Mouse (Mus musculus) embryonic facial prominence, embryonic 13.5 days (tissue): ENCODE measurements at regions not wholly inside any gene's neighbourhood (a gene's known extent, or its start where the extent isn't known, plus 50 kb on each side); places are given as distances from the start of the nearest gene placed in this dataset.

Experiments
- ATAC-seq: fragments of 200-750 bp; cut with Nextera tagmentation; 2 replicates; pipeline ENCODE4 v1.8.0; 2017; ENCODE audit warnings: low read depth; ENCODE audit not compliant: insufficient number of reproducible peaks, insufficient read depth, low FRiP score, low TSS enrichment
- H3K27ac ChIP-seq: fragments of 300-500 bp; sonication (generic); 2 replicates; pipeline ENCODE4 v1.5.1; 2015; ENCODE audit warnings: moderate library complexity, mild to moderate bottlenecking, inconsistent platforms
- H3K27me3 ChIP-seq: fragments of 300-500 bp; sonication (generic); 2 replicates; pipeline ENCODE4 v1.6.1; 2015; ENCODE audit warnings: mild to moderate bottlenecking, inconsistent platforms
- H3K36me3 ChIP-seq: fragments of 300-500 bp; sonication (generic); 2 replicates; pipeline ENCODE4 v1.6.1; 2015; ENCODE audit warnings: mild to moderate bottlenecking, inconsistent platforms
- H3K4me1 ChIP-seq: fragments of 300-500 bp; sonication (generic); 2 replicates; pipeline ENCODE4 v1.6.1; 2015; ENCODE audit warnings: inconsistent platforms
- H3K4me2 ChIP-seq: fragments of 300-500 bp; sonication (generic); 2 replicates; pipeline ENCODE4 v1.6.1; 2015; ENCODE audit warnings: moderate library complexity, mild to moderate bottlenecking, inconsistent platforms
- H3K4me3 ChIP-seq: fragments of 300-500 bp; sonication (generic); 2 replicates; pipeline ENCODE4 v1.5.1; 2015; ENCODE audit warnings: mild to moderate bottlenecking, inconsistent platforms
- H3K9ac ChIP-seq: fragments of 300-500 bp; sonication (generic); 2 replicates; pipeline ENCODE4 v1.6.1; 2015; ENCODE audit warnings: mild to moderate bottlenecking, inconsistent platforms
- H3K9me3 ChIP-seq: fragments of 300-500 bp; sonication (generic); 2 replicates; pipeline ENCODE4 v1.6.1; 2016; ENCODE audit warnings: inconsistent platforms
- WGBS: fragments of 180-500 bp; shearing (Covaris S2); methylation state at CpG from one replicate; pipeline ENCODE4 v1.1.7; 2015; ENCODE audit warnings: mixed read lengths; 5-methylcytosine and 5-hydroxymethylcytosine counted together

DNA sequence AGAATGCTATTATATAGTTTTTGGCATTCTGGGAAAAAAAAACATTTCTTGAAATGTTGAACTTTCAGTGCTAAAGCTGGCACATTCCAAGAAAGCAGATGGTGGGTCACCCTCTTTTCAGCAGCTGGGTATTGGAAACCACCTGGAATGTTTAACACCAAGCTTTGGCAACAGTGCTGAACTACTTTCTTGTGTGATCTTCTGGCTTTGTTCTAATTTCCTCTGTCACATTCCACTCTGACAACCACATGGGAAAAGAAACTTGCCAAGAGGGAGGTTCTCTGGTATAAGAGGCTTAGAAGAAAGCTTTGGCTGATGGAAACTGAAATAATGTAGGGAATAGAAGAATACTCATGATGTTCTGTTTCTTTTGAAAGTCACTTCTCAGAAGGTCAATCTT, 920.4 kb upstream of the Tenm4 start:
- Histone ChIP-seq H3K4me1 (no peaks in the 10 kb centered on the region), H3K4me3 (no peak overlapping the region), H3K27me3 (no peaks in the 10 kb centered on the region), H3K27ac (no peak overlapping the region), H3K36me3 (no peaks in the 10 kb centered on the region), H3K9ac (no peak overlapping the region), H3K4me2 (no peak overlapping the region), H3K9me3 (no peaks in the 10 kb centered on the region)
- ATAC-seq, result no peak

DNA sequence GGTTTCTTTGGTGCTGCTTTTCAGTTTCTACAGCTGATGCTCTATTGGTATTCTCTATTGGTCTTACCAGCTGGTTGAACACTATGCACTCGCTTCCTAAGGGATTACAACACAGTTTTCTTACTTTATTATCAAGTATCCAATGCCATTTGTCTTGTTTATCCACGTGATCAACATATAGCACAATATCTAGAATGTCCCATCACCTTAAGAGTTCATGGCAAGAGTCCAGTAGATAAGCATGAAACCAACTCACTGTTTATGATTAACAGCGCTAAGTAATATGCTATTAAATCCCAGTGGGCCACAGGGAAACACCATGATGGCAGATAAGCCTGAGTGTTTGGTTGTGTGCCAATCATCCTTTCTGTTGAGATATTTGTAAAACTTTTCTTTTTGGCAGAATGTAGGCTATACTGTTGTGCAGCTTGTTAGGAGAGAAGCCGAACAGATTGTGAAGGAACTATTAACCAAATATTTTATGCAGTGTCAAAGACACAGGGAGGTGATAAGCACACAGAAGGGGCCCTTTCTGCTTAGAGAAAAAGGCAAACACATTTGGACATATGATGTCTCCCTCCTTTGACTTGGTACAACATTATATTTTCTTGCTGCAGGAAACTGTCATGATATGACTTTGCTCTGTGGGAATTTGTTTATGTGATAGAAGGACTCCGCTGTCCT, 917.0 kb upstream of the Tenm4 start:
- Histone ChIP-seq H3K36me3 (no peaks in the 10 kb centered on the region), H3K27me3 (no peaks in the 10 kb centered on the region), H3K4me1 (no peaks in the 10 kb centered on the region), H3K4me2 (no peak overlapping the region), H3K4me3 (no peak overlapping the region), H3K9me3 (no peaks in the 10 kb centered on the region), H3K9ac (no peak overlapping the region), H3K27ac (no peak overlapping the region)
- 80% methylated on average over 5 of the region's 5 CpGs for WGBS
- ATAC-seq, result no peak

DNA sequence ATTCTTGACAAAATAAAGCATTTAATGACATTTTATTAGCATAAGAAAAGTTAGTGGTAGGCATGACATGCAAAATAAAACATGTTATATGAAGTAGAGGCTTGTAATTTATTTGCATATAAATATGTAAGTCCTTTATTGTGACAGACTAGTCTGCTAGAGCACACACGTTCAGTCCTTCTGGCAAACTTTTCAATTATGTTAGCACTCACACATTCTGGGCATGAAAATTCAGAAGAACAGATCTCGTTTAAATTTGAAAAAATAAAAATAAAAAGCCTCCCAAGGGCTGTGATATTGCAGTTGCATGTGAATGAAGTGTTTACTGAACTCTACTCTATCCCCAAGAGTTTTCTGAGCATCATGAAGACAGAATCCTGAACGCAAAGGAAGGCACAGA, 916.1 kb upstream of the Tenm4 start:
- no peak for ATAC-seq
- WGBS, result 57% methylated on average over 3 of the region's 3 CpGs
- H3K4me3 ChIP-seq, result no peak overlapping the region
- H3K36me3 ChIP-seq, result no peaks in the 10 kb centered on the region
- H3K27ac ChIP-seq, result no peak overlapping the region
- no peaks in the 10 kb centered on the region for H3K4me1 ChIP-seq
- no peak overlapping the region for H3K4me2 ChIP-seq
- H3K9me3 ChIP-seq, result no peaks in the 10 kb centered on the region
- H3K9ac ChIP-seq, result no peak overlapping the region
- H3K27me3 ChIP-seq, result no peaks in the 10 kb centered on the region

DNA sequence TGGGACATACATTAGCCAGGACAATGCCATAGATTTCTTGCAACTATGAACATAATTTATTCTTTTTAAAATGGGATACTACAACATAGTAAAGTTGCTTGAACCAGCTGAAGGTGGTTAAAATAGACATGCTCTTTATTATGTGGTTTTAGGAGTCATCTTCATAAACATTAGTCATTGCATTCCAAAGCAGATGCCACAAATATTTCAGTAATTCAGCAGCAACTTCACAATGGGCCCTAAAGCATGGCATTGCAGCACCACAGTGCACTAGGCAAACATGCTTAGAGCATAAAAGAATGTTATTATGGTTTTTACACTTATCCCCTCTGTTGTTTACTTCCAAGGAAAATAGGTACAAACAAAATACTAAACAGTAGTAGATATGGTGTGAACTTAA, 915.3 kb upstream of the Tenm4 start:
- H3K9ac ChIP-seq, result no peak overlapping the region
- no peak for ATAC-seq
- H3K4me2 ChIP-seq, result no peak overlapping the region
- H3K4me3 ChIP-seq, result no peak overlapping the region
- H3K27me3 ChIP-seq, result no peaks in the 10 kb centered on the region
- H3K27ac ChIP-seq, result no peak overlapping the region
- no peaks in the 10 kb centered on the region for H3K9me3 ChIP-seq
- no peaks in the 10 kb centered on the region for H3K36me3 ChIP-seq
- H3K4me1 ChIP-seq, result no peaks in the 10 kb centered on the region

DNA sequence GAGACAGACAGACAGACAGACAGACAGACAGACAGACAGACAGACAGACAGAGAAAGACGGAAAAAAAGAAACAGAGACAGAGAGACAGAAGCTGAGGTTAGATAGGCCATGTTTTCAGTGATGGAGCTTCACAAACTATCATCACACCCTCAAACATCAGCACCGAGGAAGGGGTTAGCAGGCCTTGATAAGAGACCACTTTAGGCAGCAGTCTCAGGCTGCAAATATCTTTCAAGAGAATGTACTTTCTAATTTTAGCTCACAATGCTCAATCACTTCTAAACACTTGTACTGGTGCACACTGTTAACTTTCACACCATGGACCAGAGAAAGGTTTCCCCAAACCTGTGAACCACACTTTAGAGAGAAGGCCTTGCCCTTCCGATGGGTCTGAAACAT, 908.1 kb upstream of the Tenm4 start:
- Histone ChIP-seq H3K4me1 (no peaks in the 10 kb centered on the region), H3K27ac (no peak overlapping the region), H3K9me3 (no peaks in the 10 kb centered on the region), H3K36me3 (no peaks in the 10 kb centered on the region), H3K4me2 (no peak overlapping the region), H3K27me3 (no peaks in the 10 kb centered on the region), H3K4me3 (no peak overlapping the region), H3K9ac (no peak overlapping the region)
- WGBS, result 95% methylated on average over 3 of the region's 3 CpGs
- ATAC-seq, result no peak

DNA sequence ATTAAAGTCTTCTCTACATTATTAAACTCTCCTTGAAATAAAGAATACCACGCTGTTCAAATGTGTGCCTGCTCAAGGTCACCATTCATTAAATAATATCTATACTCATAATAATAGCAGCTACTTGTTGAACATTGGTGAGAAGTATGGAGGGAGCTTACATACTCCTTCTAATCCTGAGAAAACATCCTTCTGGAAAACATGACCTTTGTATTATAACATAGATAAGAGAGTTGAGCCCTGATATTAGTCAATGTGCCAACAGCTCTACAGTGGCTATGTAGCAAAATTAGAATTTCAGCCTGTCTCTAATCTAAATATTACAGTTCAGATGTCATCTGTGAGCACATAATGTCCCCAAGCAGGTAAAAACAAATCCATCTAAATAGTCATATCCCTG, 893.8 kb upstream of the Tenm4 start:
- Histone ChIP-seq H3K4me2 (no peak overlapping the region), H3K4me3 (no peak overlapping the region), H3K27ac (no peak overlapping the region), H3K27me3 (no peaks in the 10 kb centered on the region), H3K9me3 (no peaks in the 10 kb centered on the region), H3K9ac (no peak overlapping the region), H3K4me1 (no peaks in the 10 kb centered on the region), H3K36me3 (no peaks in the 10 kb centered on the region)
- WGBS, result 94% methylated on average over 1 of the region's 1 CpGs
- ATAC-seq, result no peak

DNA sequence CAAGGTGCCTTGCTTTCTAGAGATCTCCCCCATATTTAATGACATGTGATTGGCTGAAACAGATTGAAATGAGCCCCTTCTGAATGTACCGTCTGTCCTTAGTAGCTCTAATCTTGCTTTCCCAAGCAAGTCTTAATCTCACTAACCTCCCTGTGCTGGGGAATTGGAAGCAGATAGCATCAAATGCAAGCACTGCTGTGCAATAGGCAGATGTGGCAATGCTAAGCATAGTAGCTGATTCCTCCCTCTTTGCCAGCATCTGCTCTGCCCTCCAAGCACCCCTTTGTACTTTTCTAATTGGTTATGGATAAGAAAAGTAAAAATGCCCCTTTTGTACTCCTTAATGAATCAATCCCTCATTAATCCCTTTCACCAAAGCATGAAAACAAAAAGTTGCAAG, 857.4 kb upstream of the Tenm4 start:
- no peaks in the 10 kb centered on the region for H3K9me3 ChIP-seq
- WGBS, result 54% methylated on average over 1 of the region's 1 CpGs
- ATAC-seq, result no peak
- H3K9ac ChIP-seq, result no peak overlapping the region
- no peaks in the 10 kb centered on the region for H3K4me1 ChIP-seq
- H3K4me3 ChIP-seq, result no peak overlapping the region
- no peaks in the 10 kb centered on the region for H3K27me3 ChIP-seq
- no peak overlapping the region for H3K27ac ChIP-seq
- H3K36me3 ChIP-seq, result no peaks in the 10 kb centered on the region
- H3K4me2 ChIP-seq, result no peak overlapping the region

DNA sequence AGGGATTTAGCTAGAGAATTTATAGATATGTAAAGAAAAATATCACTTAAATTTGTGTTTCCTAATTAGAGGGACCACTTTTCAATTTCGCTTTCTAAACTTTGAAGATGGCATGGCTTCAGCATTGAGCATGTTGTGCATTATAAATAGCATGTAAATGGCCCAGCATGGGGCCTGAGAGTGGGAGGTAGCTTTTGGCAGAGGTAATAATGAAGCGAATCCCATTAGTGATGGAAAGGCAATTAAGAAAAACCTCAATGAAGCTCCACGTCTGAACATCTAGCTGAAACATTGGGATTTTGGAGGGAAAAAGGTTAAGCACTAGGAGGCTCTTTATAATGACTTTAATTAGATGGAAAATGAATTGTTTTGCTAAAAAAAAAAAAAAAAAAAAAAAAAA, 848.0 kb upstream of the Tenm4 start:
- Histone ChIP-seq H3K4me3 (no peak overlapping the region), H3K4me1 (no peaks in the 10 kb centered on the region), H3K9ac (no peak overlapping the region), H3K9me3 (no peaks in the 10 kb centered on the region), H3K4me2 (no peak overlapping the region), H3K27ac (no peak overlapping the region), H3K36me3 (no peaks in the 10 kb centered on the region), H3K27me3 (no peaks in the 10 kb centered on the region)
- WGBS, result 66% methylated on average over 3 of the region's 3 CpGs
- ATAC-seq, result no peak

DNA sequence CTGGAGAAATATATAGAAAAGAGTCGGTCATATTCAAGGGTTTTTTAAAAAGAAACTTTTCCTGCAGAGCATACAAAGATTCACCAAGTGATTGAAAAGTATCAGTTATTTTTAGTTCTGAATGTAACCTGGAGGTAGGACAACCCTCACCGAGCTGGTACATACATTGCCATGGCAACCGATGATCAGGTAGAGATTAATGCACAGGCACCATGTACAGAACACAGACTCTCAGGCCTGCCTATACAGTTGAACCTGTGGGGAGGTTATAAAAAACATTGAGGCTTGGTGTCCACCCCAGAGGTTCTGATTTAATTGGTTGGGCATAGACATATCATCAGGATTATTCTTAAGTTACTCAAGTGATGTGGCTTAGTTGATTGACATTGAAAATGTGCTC, 846.1 kb upstream of the Tenm4 start:
- Histone ChIP-seq H3K9ac (no peak overlapping the region), H3K27ac (no peak overlapping the region), H3K36me3 (no peaks in the 10 kb centered on the region), H3K9me3 (no peaks in the 10 kb centered on the region), H3K4me2 (no peak overlapping the region), H3K27me3 (no peaks in the 10 kb centered on the region), H3K4me3 (no peak overlapping the region), H3K4me1 (no peaks in the 10 kb centered on the region)
- WGBS, result 91% methylated on average over 3 of the region's 3 CpGs
- no peak for ATAC-seq

DNA sequence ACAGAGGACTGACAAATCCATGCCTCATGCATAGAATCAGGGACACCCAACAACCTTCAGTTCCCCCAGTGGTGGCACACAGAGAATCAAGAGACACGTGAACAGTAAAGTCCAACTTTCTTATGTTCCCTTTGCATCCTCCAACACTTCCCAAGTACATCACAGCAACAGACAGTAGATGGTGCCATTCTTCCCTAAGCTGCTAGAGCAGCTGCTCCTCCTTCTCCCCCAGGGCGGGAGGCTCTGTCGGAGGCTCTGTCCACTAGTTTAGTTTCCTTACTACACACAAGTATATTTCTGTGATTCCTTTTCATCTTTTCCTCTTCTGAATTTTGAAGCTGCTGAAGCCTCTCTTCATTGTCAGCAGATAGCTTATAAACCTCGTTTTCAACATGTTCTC, 839.0 kb upstream of the Tenm4 start:
- no peak overlapping the region for H3K4me2 ChIP-seq
- H3K27me3 ChIP-seq, result no peaks in the 10 kb centered on the region
- H3K9ac ChIP-seq, result no peak overlapping the region
- no peak overlapping the region for H3K4me3 ChIP-seq
- H3K4me1 ChIP-seq, result no peaks in the 10 kb centered on the region; the same call in 1 of the 2 replicates
- WGBS, result 20% methylated on average over 4 of the region's 4 CpGs
- no peaks in the 10 kb centered on the region for H3K36me3 ChIP-seq
- no peaks in the 10 kb centered on the region for H3K9me3 ChIP-seq
- no peak overlapping the region for H3K27ac ChIP-seq
- ATAC-seq, result no peak

DNA sequence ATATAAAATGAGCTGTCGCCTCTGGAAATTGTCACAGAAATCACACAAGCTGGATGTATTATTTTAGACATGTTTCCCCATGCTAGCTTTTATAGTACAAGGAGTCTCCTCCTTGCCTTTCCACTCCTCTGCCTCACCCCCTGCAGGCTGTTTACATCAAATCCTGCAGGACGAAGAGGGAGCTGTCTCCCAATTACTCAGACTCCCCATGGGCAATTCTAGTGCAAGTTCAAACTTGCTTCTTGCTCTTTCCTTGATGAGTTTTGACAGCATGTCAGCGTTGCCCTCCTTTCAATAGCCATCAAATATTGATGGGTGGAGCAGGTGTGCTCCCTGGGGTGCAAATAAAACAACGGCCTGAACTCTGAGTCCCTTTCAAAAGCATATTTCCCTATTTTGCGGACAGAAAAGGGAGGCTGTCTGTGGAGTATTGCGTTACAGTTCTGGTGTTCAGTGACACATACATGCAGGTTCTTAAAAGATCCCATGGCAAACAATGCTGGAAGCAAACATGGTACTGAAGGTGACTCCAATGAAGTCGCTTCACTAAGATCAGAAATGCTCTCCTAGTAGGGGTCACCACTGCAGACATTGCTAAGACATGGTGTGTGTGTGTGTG, 820.8 kb upstream of the Tenm4 start:
- Histone ChIP-seq H3K27ac (no peak overlapping the region), H3K9ac (no peak overlapping the region), H3K27me3 (no peaks in the 10 kb centered on the region), H3K9me3 (no peaks in the 10 kb centered on the region), H3K4me3 (no peak overlapping the region), H3K4me1 (0 out of 2 replicates have a peak, but pooled peaks cover 3% of the 10 kb centered on the region), H3K4me2 (no peak overlapping the region), H3K36me3 (no peaks in the 10 kb centered on the region)
- ATAC-seq, result no peak
- WGBS, result 41% methylated on average over 7 of the region's 7 CpGs

DNA sequence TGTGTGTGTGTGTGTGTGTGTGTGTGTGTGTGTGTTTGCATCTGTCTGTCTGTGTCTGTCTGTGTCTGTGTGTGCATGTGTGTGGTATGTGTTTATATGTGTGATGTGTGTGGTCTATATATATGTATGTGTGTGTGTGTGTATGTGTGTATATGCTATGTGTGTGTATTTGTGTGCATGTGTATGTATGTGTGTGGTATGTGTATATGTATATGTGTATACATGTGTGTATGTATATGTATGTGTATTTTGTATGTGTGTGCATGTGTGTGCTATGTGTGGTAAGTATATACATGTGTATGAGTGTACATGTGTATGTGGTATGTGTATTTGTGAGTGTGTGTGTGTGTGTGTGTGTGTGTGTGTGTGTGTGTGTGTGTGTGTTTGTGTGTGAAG, 820.2 kb upstream of the Tenm4 start:
- Histone ChIP-seq H3K27me3 (no peaks in the 10 kb centered on the region), H3K4me1 (0 out of 2 replicates have a peak, but pooled peaks cover 3% of the 10 kb centered on the region), H3K36me3 (no peaks in the 10 kb centered on the region), H3K27ac (no peak overlapping the region), H3K4me3 (no peak overlapping the region), H3K9ac (no peak overlapping the region), H3K4me2 (no peak overlapping the region), H3K9me3 (no peaks in the 10 kb centered on the region)
- ATAC-seq, result no peak
